Mouse (Mus musculus) liver, postnatal 0 days (tissue): ENCODE measurements around the gene Lrrc7. TPM values are rescaled to one million over a fixed set of nuclear protein-coding genes. Genes with fewer than 3 reads are reported as not detected.

ENCODE experiments used
- ATAC-seq: fragments of 200-750 bp; cut with Nextera tagmentation; 2 replicates; pipeline ENCODE4 v1.8.0; 2017; ENCODE audit warnings: mild to moderate bottlenecking, moderate library complexity
- DNase-seq: peaks from one replicate; pipeline ENCODE4 v3.0.0-alpha.2; 2016
- H3K27ac ChIP-seq: fragments of 300-500 bp; sonication (generic); 2 replicates; pipeline ENCODE4 v1.5.1; 2014; ENCODE audit warnings: antibody characterized with exemption, moderate library complexity, mild to moderate bottlenecking, low read depth
- H3K27me3 ChIP-seq: fragments of 300-500 bp; sonication (generic); 2 replicates; pipeline ENCODE4 v1.6.1; 2014; ENCODE audit warnings: low read length, control low read depth, mixed read lengths; ENCODE audit not compliant: insufficient read depth
- H3K36me3 ChIP-seq: fragments of 300-500 bp; sonication (generic); replicated peaks from 2 replicates; pipeline ENCODE4 v1.6.1; 2014; ENCODE audit warnings: mild to moderate bottlenecking, control low read depth, low read length, moderate library complexity, mixed read lengths; ENCODE audit not compliant: insufficient read depth
- H3K4me1 ChIP-seq: fragments of 300-500 bp; sonication (generic); 2 replicates; pipeline ENCODE4 v1.6.1; 2014; ENCODE audit warnings: antibody characterized with exemption, mild to moderate bottlenecking, control low read depth; ENCODE audit not compliant: insufficient read depth
- H3K4me2 ChIP-seq: fragments of 300-500 bp; sonication (generic); 2 replicates; pipeline ENCODE4 v1.6.1; 2014; ENCODE audit warnings: low read depth, mild to moderate bottlenecking, low read length, moderate library complexity, mixed read lengths
- H3K4me3 ChIP-seq: fragments of 300-500 bp; sonication (generic); 2 replicates; pipeline ENCODE4 v1.5.1; 2014; ENCODE audit warnings: low read depth, low read length
- H3K9ac ChIP-seq: fragments of 300-500 bp; sonication (generic); replicated peaks from 2 replicates; pipeline ENCODE4 v1.6.1; 2014; ENCODE audit warnings: mild to moderate bottlenecking, moderate library complexity
- H3K9me3 ChIP-seq: fragments of 300-500 bp; sonication (generic); 2 replicates; pipeline ENCODE4 v1.6.1; 2016; ENCODE audit warnings: mild to moderate bottlenecking, control low read depth, low read length, mixed read lengths
- CTCF ChIP-seq: sonication (generic); IDR thresholded peaks from 2 replicates; pipeline ENCODE4 v1.5.1; 2016; ENCODE audit warnings: antibody characterized with exemption, low read depth
- EP300 ChIP-seq: IDR thresholded peaks from 2 replicates; pipeline ENCODE4 v1.6.1; 2016; ENCODE audit warnings: antibody characterized with exemption, low read depth, mild to moderate bottlenecking
- WGBS: fragments of 180-500 bp; shearing (Covaris S2); extraction: QIAGEN DNeasy Blood & Tissue Kit; methylation state at CpG from one replicate; pipeline ENCODE4 v1.1.7; 2014; ENCODE audit not compliant: insufficient replicate concordance; 5-methylcytosine and 5-hydroxymethylcytosine counted together
- polyA plus RNA-seq: library from polyadenylated mRNA; unstranded; fragments of >200 nt; fragmentation: Nextera tagmentation; extraction: Ambion mirVana; gene quantifications from 2 replicates; pipeline ENCODE4 v1.2.1, GENCODE M21; 2015

Lrrc7 gene
- polyA plus RNA-seq, 1 experiment from 2014 or later, result 0.01 TPM

DNA sequence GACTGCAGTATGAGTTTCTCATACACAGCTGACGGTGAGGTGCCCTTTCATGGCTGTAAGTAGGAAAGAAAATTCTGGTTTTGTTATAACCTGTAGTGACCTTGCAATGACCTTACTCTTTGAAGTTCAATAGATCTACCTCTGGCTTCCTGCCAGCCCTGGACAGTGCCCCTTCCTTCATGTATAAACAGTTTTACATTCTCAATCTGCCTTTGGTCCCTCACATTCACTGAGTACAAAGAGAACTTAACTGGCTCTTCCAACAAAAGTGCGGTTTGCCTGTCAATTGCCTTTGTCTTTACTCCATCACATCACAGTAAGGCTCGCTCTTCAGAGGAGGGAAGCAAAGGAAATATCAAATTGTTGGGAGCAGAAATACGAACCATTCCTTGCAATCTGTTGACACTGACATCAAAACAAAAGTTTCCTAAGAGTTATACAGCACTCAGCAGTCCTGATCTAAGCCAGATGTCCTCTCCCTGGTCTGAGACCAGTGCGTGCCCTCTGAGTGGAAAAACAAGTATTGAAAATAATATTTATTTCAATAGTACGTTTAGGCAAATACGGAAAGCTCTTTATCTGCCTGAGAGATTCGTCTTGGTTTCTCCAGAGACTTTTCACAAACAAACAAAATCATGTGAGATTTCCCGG is 493.3 kb downstream of the Lrrc7 start:
- H3K4me3 ChIP-seq, result no peak overlapping the region
- DNase-seq, result peak; percentile 24
- TF ChIP-seq CTCF (no peak), EP300 (no peak)
- no peak overlapping the region for H3K9ac ChIP-seq
- 60% methylated on average over 9 of the region's 9 CpGs for WGBS
- H3K9me3 ChIP-seq, result no peaks in the 10 kb centered on the region
- H3K36me3 ChIP-seq, result peaks cover 9% of the 10 kb centered on the region; the same call in 1 of the 2 replicates
- H3K4me2 ChIP-seq, result no peak overlapping the region
- H3K27me3 ChIP-seq, result no peaks in the 10 kb centered on the region
- no peaks in the 10 kb centered on the region for H3K4me1 ChIP-seq
- ATAC-seq, result peak; percentile 35; the same call in 1 of the 2 replicates
- no peak overlapping the region for H3K27ac ChIP-seq

DNA sequence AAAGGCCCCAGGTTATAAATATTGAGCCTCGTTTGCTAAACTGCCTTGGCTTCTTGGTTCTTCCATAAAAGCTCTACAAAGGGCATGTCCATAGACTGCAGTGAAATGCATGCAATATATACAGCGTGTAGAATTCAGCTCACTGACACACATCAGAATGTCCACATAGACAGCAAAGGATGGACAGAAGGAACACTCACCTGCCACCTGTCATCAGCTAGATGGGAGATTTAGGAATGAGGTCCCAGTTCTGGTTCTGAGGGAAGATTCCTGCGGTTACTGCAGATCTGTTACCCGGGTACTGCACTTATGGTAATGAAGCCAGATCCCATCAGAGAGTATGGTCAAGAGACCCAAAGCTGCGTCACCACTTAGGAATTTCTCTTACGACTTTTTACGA is 494.1 kb downstream of the Lrrc7 start:
- H3K4me2 ChIP-seq, result no peak overlapping the region
- TF ChIP-seq EP300 (no peak), CTCF (no peak)
- ATAC-seq, result no peak
- H3K9ac ChIP-seq, result no peak overlapping the region
- DNase-seq, result no peak
- H3K9me3 ChIP-seq, result no peaks in the 10 kb centered on the region
- H3K4me1 ChIP-seq, result no peaks in the 10 kb centered on the region
- no peak overlapping the region for H3K4me3 ChIP-seq
- WGBS, result 78% methylated on average over 7 of the region's 7 CpGs
- H3K36me3 ChIP-seq, result peaks cover 9% of the 10 kb centered on the region; the same call in 1 of the 2 replicates
- no peak overlapping the region for H3K27ac ChIP-seq
- H3K27me3 ChIP-seq, result no peaks in the 10 kb centered on the region

DNA sequence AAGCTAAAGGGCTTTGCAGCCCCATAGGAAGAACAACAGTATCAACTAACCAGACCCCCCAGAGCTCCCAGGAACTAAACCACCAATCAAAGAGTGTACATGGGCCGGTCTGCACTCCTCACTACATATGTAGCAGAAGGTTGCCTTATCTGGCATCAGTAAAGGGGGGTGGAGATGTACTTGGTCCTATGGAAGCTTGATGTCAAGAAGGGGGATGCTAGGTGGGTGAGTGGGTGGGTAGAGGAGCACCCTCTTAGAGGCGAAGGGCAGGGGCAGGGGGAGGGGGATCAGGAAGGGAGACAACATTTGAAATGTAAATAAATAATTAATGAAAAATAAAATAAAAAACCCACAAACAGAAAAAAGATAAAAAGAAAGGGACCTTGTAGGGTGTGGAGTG is 496.8 kb downstream of the Lrrc7 start:
- DNase-seq, result no peak
- H3K27me3 ChIP-seq, result no peaks in the 10 kb centered on the region
- peaks cover 14% of the 10 kb centered on the region; the same call in 1 of the 2 replicates for H3K36me3 ChIP-seq
- peaks cover 2% of the 10 kb centered on the region; the same call in 1 of the 2 replicates for H3K4me1 ChIP-seq
- H3K4me3 ChIP-seq, result no peak overlapping the region
- H3K4me2 ChIP-seq, result no peak overlapping the region
- ATAC-seq, result no peak
- H3K9ac ChIP-seq, result no peak overlapping the region
- no peak overlapping the region for H3K27ac ChIP-seq
- TF ChIP-seq CTCF (no peak), EP300 (no peak)
- no peaks in the 10 kb centered on the region for H3K9me3 ChIP-seq
- WGBS, result 83% methylated on average over 2 of the region's 2 CpGs

DNA sequence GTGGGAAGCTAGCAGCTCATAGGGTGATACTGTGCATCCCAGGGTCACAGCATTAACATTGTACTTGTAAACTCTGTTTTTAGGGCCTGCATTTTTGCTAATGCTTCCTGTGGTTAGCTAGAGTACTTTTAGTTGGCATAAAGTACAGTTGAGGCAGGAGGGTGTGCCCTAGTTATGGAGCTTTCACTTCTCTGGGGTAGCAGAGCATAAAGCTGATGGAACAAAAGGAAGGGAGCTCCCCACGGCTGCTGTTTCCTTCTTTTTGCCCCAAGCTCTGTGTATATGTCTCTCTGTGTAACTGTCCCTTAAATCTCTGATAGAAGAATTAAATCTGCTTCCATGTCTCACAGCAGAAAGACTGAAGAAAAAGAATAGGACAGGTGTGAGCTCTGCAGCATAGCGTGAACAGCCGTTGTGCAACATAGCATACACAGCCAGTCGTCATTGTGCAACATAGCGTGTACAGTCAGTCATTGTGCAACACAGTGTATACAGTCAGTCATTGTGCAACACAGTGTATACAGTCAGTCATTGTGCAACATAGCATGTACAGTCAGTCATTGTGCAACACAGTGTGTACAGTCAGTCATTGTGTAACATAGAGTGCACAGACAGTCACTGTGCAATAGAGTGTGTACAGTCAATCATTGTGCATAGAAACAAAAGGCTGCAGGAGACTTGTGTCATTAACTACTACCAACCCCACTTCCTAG is 500.1 kb downstream of the Lrrc7 start:
- WGBS, result 52% methylated on average over 5 of the region's 5 CpGs
- ATAC-seq (peak; percentile 82), DNase-seq (peak; percentile 27)
- Histone ChIP-seq H3K9ac (no peak overlapping the region), H3K4me3 (no peak overlapping the region), H3K9me3 (no peaks in the 10 kb centered on the region), H3K36me3 (peaks cover 35% of the 10 kb centered on the region; the same call in 1 of the 2 replicates), H3K27me3 (no peaks in the 10 kb centered on the region), H3K4me2 (no peak overlapping the region), H3K4me1 (peaks cover 2% of the 10 kb centered on the region; the same call in 1 of the 2 replicates), H3K27ac (0 out of 2 replicates have a peak overlapping the region, but pooled peaks have one; percentile 52)
- TF ChIP-seq EP300 (peak; percentile 59; the same call in 1 of the 2 replicates), CTCF (no peak)

DNA sequence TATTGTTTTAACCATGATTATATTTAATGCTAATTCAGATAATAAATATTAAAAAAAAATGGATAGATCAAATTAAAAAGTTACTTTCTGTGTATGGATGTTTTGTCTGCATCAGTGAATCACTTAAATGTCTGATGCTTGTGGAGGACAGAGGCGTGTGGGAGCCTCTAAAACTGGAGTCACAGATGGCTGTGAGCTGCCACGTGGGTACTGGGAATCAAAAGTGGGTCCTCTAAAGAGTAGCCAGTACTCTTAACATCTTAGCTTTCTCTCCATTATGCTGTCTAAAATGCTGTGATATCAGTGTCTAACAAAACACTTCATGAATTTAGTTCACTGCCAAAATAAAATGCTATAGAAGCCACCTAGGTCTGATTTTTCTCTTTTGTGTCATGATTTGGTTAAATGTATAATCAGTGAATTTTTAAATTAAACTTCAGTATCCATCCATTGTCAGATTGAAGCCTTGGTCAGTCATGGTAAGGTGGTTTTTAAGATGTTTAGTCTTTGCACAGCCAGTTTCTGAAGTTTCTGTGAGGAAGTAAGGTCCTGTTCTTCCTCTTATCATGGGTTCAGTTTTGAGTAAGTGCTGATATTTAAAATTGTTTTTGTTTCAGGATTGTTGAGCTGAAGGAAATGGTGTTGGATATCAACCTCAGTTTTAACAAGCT is 501.3 kb downstream of the Lrrc7 start:
- Histone ChIP-seq H3K4me2 (no peak overlapping the region), H3K27ac (no peak overlapping the region), H3K9me3 (no peaks in the 10 kb centered on the region), H3K9ac (no peak overlapping the region), H3K4me3 (no peak overlapping the region), H3K36me3 (peaks cover 43% of the 10 kb centered on the region), H3K4me1 (peaks cover 2% of the 10 kb centered on the region; the same call in 1 of the 2 replicates), H3K27me3 (no peaks in the 10 kb centered on the region)
- DNase-seq, result no peak
- no peak for ATAC-seq
- TF ChIP-seq CTCF (no peak), EP300 (no peak)
- WGBS, result 78% methylated on average over 2 of the region's 2 CpGs

DNA sequence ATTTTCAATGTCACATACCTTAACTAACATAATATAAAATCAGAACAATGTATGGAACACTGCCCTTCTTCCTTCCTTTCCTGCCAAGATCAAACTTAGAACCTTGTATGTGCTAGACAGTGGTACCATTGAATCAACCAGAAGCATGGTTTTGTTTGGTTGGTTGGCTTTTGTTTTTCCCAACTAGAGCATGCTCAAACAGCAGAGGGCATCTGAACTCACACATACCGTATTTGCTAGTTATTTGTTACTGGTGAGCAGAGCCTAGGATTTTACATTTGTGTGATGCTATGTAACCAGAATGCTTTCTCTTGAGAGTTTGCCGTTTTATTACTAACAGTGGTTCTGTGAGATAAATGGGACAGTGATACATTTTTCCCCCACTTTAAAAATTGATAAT is 512.5 kb downstream of the Lrrc7 start:
- H3K27ac ChIP-seq, result no peak overlapping the region
- no peak overlapping the region for H3K9ac ChIP-seq
- H3K4me3 ChIP-seq, result no peak overlapping the region
- H3K4me1 ChIP-seq, result no peaks in the 10 kb centered on the region
- WGBS, result 83% methylated on average over 2 of the region's 2 CpGs
- DNase-seq (no peak), ATAC-seq (no peak)
- no peak for TF ChIP-seq EP300
- no peaks in the 10 kb centered on the region for H3K9me3 ChIP-seq
- no peak overlapping the region for H3K4me2 ChIP-seq
- H3K27me3 ChIP-seq, result no peaks in the 10 kb centered on the region
- H3K36me3 ChIP-seq, result peaks cover 16% of the 10 kb centered on the region; the same call in 1 of the 2 replicates
